Mouse (Mus musculus) MEL (cell line): ENCODE results near the gene Ksr1. TPM values are rescaled to one million over a fixed set of nuclear protein-coding genes. Genes with fewer than 3 reads are reported as not detected.

Experiments
- DNase-seq: peaks from one replicate; pipeline ENCODE4 v3.0.0; 2011; ENCODE audit warnings: low read depth, low spot score
- H3K27ac ChIP-seq: 2 replicates; pipeline ENCODE4 v1.5.1; 2012; ENCODE audit warnings: low read depth, mild to moderate bottlenecking, control low read depth, low read length, moderate library complexity; ENCODE audit not compliant: control insufficient read depth
- H3K27me3 ChIP-seq, 2 experiments: fragments of 150-350 bp in 1 of 2; sonication (generic) in 1 of 2; 2 replicates each; pipeline ENCODE4 v1.6.1; 2012; ENCODE audit warnings: low read length in 2 of 2, mild to moderate bottlenecking in 2 of 2, improper control_type of control experiment in 1 of 2, moderate library complexity in 1 of 2; ENCODE audit not compliant: insufficient read depth in 2 of 2, control insufficient read depth in 1 of 2
- H3K36me3 ChIP-seq, 2 experiments: 2 replicates each; pipeline ENCODE4 v1.6.1; 2012 to 2014; ENCODE audit warnings: low read length in 2 of 2, improper control_type of control experiment in 1 of 2, inconsistent platforms in 1 of 2, mild to moderate bottlenecking in 1 of 2; ENCODE audit not compliant: insufficient read depth in 2 of 2, control insufficient read depth in 1 of 2
- H3K4me1 ChIP-seq, 2 experiments: fragments of 150-350 bp in 1 of 2; sonication (generic) in 1 of 2; 2 replicates each; pipeline ENCODE4 v1.6.1; 2012; ENCODE audit warnings: low read length in 2 of 2, improper control_type of control experiment in 1 of 2, mild to moderate bottlenecking in 1 of 2; ENCODE audit not compliant: insufficient read depth in 2 of 2, control insufficient read depth in 1 of 2
- H3K4me3 ChIP-seq, 2 experiments: fragments of 150-350 bp in 1 of 2; sonication (generic) in 1 of 2; 2 replicates each; pipeline ENCODE4 v1.5.1; 2012; ENCODE audit warnings: low read depth in 2 of 2, low read length in 2 of 2, mild to moderate bottlenecking in 2 of 2, moderate library complexity in 2 of 2, control low read depth in 1 of 2, improper control_type of control experiment in 1 of 2; ENCODE audit not compliant: control insufficient read depth in 1 of 2, insufficient read depth in 1 of 2
- H3K79me2 ChIP-seq: 2 replicates; pipeline ENCODE4 v1.6.1; 2012; ENCODE audit warnings: mild to moderate bottlenecking, low read length, moderate library complexity; ENCODE audit not compliant: control insufficient read depth, poor library complexity, insufficient read depth
- H3K9ac ChIP-seq: 2 replicates; pipeline ENCODE4 v1.6.1; 2012; ENCODE audit warnings: low read depth, mild to moderate bottlenecking, control low read depth, low read length, moderate library complexity; ENCODE audit not compliant: control insufficient read depth, poor library complexity, severe bottlenecking
- H3K9me3 ChIP-seq: fragments of 150-350 bp; sonication (generic); replicated peaks from 2 replicates; pipeline ENCODE4 v1.6.1; 2012; ENCODE audit warnings: mild to moderate bottlenecking, low read length, improper control_type of control experiment, moderate library complexity; ENCODE audit not compliant: insufficient read depth
- CHD2 ChIP-seq: IDR thresholded peaks from 2 replicates; pipeline ENCODE4 v1.6.1; 2011; ENCODE audit warnings: low read length, improper control_type of control experiment
- ETS1 ChIP-seq: IDR thresholded peaks from 2 replicates; pipeline ENCODE4 v1.6.1; 2012; ENCODE audit warnings: low read depth, mild to moderate bottlenecking, inconsistent platforms, low read length, improper control_type of control experiment, moderate library complexity
- GABPA ChIP-seq: IDR thresholded peaks from 2 replicates; pipeline ENCODE4 v1.6.1; 2012; ENCODE audit warnings: low read depth, mild to moderate bottlenecking, inconsistent platforms, low read length, improper control_type of control experiment, moderate library complexity
- HCFC1 ChIP-seq: IDR thresholded peaks from 2 replicates; pipeline ENCODE4 v1.6.1; 2012; ENCODE audit warnings: low read depth, mild to moderate bottlenecking, inconsistent platforms, low read length, improper control_type of control experiment, moderate library complexity
- POLR2A ChIP-seq, 2 experiments: IDR thresholded peaks; 2 replicates each; pipeline ENCODE4 v1.6.1; 2011 to 2012; ENCODE audit warnings: low read length in 2 of 2, mild to moderate bottlenecking in 2 of 2, control low read depth in 1 of 2, improper control_type of control experiment in 1 of 2, low read depth in 1 of 2, moderate library complexity in 1 of 2; ENCODE audit not compliant: control insufficient read depth in 1 of 2, insufficient read depth in 1 of 2, poor library complexity in 1 of 2
- POLR2AphosphoS5 ChIP-seq: IDR thresholded peaks from 2 replicates; pipeline ENCODE4 v1.6.1; 2012; ENCODE audit warnings: low read depth, borderline replicate concordance, mild to moderate bottlenecking, inconsistent platforms, low read length, moderate library complexity, mixed read lengths
- RAD21 ChIP-seq: IDR thresholded peaks from 2 replicates; pipeline ENCODE4 v1.6.1; 2011; ENCODE audit warnings: mild to moderate bottlenecking, low read depth, low read length, improper control_type of control experiment
- RCOR1 ChIP-seq: IDR thresholded peaks from 2 replicates; pipeline ENCODE4 v1.6.1; 2012; ENCODE audit warnings: low read depth, mild to moderate bottlenecking, inconsistent platforms, low read length, improper control_type of control experiment
- TAL1 ChIP-seq: IDR thresholded peaks from 2 replicates; pipeline ENCODE4 v1.6.1; 2012; ENCODE audit warnings: mild to moderate bottlenecking, inconsistent platforms, low read length, moderate library complexity, mixed read lengths
- UBTF ChIP-seq: IDR thresholded peaks from 2 replicates; pipeline ENCODE4 v1.6.1; 2012; ENCODE audit warnings: low read depth, mild to moderate bottlenecking, inconsistent platforms, low read length, improper control_type of control experiment, moderate library complexity, borderline replicate concordance; ENCODE audit not compliant: insufficient read depth
- USF1 ChIP-seq: IDR thresholded peaks from 2 replicates; pipeline ENCODE4 v1.6.1; 2014; ENCODE audit warnings: low read depth, mild to moderate bottlenecking, inconsistent platforms, low read length, improper control_type of control experiment, moderate library complexity
- USF2 ChIP-seq, 2 experiments: IDR thresholded peaks; 2 replicates each; pipeline ENCODE4 v1.6.1; 2011 to 2012; ENCODE audit warnings: improper control_type of control experiment in 2 of 2, low read length in 2 of 2, borderline replicate concordance in 1 of 2, inconsistent platforms in 1 of 2, low read depth in 1 of 2, mild to moderate bottlenecking in 1 of 2; ENCODE audit not compliant: insufficient read depth in 1 of 2
- ZC3H11A ChIP-seq: IDR thresholded peaks from 2 replicates; pipeline ENCODE4 v1.6.1; 2012; ENCODE audit warnings: low read depth, mild to moderate bottlenecking, inconsistent platforms, low read length, improper control_type of control experiment
- ZKSCAN1 ChIP-seq: IDR thresholded peaks from 2 replicates; pipeline ENCODE4 v1.6.1; 2012; ENCODE audit warnings: low read depth, mild to moderate bottlenecking, inconsistent platforms, low read length, improper control_type of control experiment, moderate library complexity
- ZNF384 ChIP-seq: IDR thresholded peaks from 2 replicates; pipeline ENCODE4 v1.6.1; 2012; ENCODE audit warnings: low read depth, mild to moderate bottlenecking, inconsistent platforms, low read length, improper control_type of control experiment
- polyA plus RNA-seq, 2 experiments: library from polyadenylated mRNA; stranded (reverse) in 1 of 2; unstranded in 1 of 2; fragments of >175 nt in 1 of 2; fragments of >200 nt in 1 of 2; gene quantifications; 2 replicates each; pipeline versions ENCODE4 v1.2.1 to v1.2.4; 2012; ENCODE audit warnings: low replicate concordance in 2 of 2, low read depth in 1 of 2; ENCODE audit not compliant: insufficient read length in 2 of 2, insufficient read depth in 1 of 2, missing spikeins in 1 of 2
- total RNA-seq: library from RNA; depleted of rRNA; stranded (reverse); fragments of 300-350 nt; gene quantifications from 2 replicates; pipeline ENCODE4 v1.2.3, GENCODE M21; 2012

The Ksr1 gene
- total and polyA plus RNA-seq, 3 experiments, result 9.7 to 18.4 TPM; not detected in 1

- Histone ChIP-seq H3K27ac (no peak overlapping the region), H3K4me1 (peaks cover 0 to 5% of the 10 kb centered on the region in 2 experiments; a peak in 2 of 4 replicates), H3K36me3 (no peaks in the 10 kb centered on the region), H3K79me2 (peaks cover 3% of the 10 kb centered on the region; the same call in 1 of the 2 replicates), H3K27me3 (no peaks in the 10 kb centered on the region), H3K4me3 (no peak overlapping the region), H3K9me3 (no peaks in the 10 kb centered on the region), H3K9ac (no peak overlapping the region)
- TF ChIP-seq TAL1, result no peak
- TF ChIP-seq USF1, result no peak
- TF ChIP-seq USF2 (IDR thresholded peaks at IDR 0.05; ENCODE audit: borderline replicate concordance in 1 of 2, insufficient read depth in 1 of 2, low read depth in 1 of 2, low read length in 2 of 2), result no peak
- TF ChIP-seq GABPA, result no peak
- TF ChIP-seq UBTF, result no peak
- peak; percentile 54; the same call in 1 of the 2 replicates for TF ChIP-seq ZNF384
- TF ChIP-seq HCFC1, result no peak
- DNase-seq, result no peak
These were observed 10.4 kb downstream of the Ksr1 start for GRCm38 (mm10) chr11:79135685-79136360.

GRCm38 (mm10) chr11:79135105-79135503 is 11.1 kb downstream of the Ksr1 start:
- no peaks in the 10 kb centered on the region for H3K36me3 ChIP-seq
- no peak overlapping the region for H3K9ac ChIP-seq
- H3K4me1 ChIP-seq, result peaks cover 0 to 5% of the 10 kb centered on the region in 2 experiments; a peak in 1 of 4 replicates
- H3K79me2 ChIP-seq, result peaks cover 3% of the 10 kb centered on the region; the same call in 1 of the 2 replicates
- H3K9me3 ChIP-seq, result no peaks in the 10 kb centered on the region
- TF ChIP-seq POLR2A (IDR thresholded peaks at IDR 0.05; ENCODE audit: control insufficient read depth in 1 of 2, insufficient read depth in 1 of 2, low read depth in 1 of 2, low read length in 2 of 2, poor library complexity in 1 of 2) (no peak), RCOR1 (no peak), USF2 (IDR thresholded peaks at IDR 0.05; ENCODE audit: borderline replicate concordance in 1 of 2, insufficient read depth in 1 of 2, low read depth in 1 of 2, low read length in 2 of 2) (no peak), RAD21 (no peak), ETS1 (no peak), ZKSCAN1 (no peak), POLR2AphosphoS5 (no peak), ZC3H11A (no peak), CHD2 (no peak)
- TF ChIP-seq, all 39 proteins: peak for 0
- no peak for DNase-seq
- Histone ChIP-seq H3K4me3 (no peak overlapping the region), H3K27ac (no peak overlapping the region), H3K27me3 (no peaks in the 10 kb centered on the region)
